Mouse (Mus musculus) gastrocnemius, postnatal 4 days (tissue): ENCODE measurements around the gene Rnf32. TPM values are rescaled to one million over a fixed set of nuclear protein-coding genes. Genes with fewer than 3 reads are reported as not detected.

Experiments used
- DNase-seq, 2 experiments: peaks; one replicate each; pipeline ENCODE4 v3.0.0; 2021 to 2022; ENCODE audit warnings: low spot score in 2 of 2, mixed read lengths in 2 of 2
- total RNA-seq, 2 experiments: library from RNA; stranded (reverse); gene quantifications; 2 replicates each; pipeline ENCODE4 v1.2.3; 2021

Rnf32 gene
- total RNA-seq, 2 experiments from 2014 or later = 0.42 to 0.60 TPM

DNA sequence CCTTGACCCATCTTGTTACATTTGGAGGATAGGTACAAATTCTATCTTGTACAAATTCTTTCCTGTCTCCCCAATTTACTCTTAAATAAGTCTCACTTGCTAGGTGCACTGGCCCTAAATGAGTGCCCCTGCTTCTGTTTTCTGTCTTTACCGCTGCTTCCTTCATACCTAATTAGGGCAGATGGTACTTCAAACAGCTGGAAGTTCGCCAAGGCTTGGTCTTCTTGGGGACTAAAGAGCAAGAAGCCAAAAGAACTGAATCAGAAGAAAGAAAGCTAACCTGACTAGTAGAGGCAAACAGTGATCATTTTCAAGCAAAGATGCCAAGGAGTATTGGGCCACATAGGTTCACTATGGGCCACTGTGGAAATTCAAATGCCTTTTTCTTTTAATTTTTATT lies 77.6 kb downstream of the Rnf32 start:
- DNase-seq = no peak

GRCm38 (mm10) chr5:29274746-29275145 lies 79.0 kb downstream of the Rnf32 start:
- DNase-seq = no peak

Other genes starting within 250 kb of the Rnf32 start
- 10 to 100 TPM; 10.4 to 11.8 TPM for gene Lmbr1, start 182.4 kb downstream of the Rnf32 start, total RNA-seq
- 10 to 100 TPM; 19.1 to 23.3 TPM for gene Nom1, start 238.7 kb downstream of the Rnf32 start, total RNA-seq